Mouse (Mus musculus) T-cell, adult 66 days (primary cell): ENCODE measurements around the gene Gm47189. TPM values are rescaled to one million over a fixed set of nuclear protein-coding genes. Genes with fewer than 3 reads are reported as not detected.

Experiments
- total RNA-seq, 2 experiments: library from RNA; stranded (reverse); gene quantifications; 3 replicates in 1 of 2; 4 replicates in 1 of 2; pipeline ENCODE4 v1.2.4; 2023

Gene Gm47189
- total RNA-seq: not detected

DNA sequence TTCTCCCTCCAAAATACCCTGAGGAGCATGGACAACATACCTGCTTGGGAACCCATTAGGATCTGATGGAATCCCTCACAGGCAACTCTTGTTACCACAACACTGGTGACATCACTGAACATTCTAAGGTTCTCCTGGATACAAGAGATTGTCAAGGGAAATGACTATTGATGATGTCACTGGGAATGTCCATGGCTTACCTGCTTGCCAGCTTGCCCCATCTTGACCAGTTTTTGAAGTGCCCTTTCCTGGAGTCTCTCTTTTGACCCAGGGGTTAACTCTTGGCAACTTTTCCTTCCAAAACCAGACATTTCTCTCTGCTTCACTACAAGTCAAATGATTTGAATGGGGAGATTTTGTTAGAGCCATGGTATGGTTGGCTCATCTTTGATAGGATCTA lies at the start of gene Gm47189:
TSS of gene Gm47189 (minus strand) at position 101 of the 400 bp plus-strand sequence.

DNA sequence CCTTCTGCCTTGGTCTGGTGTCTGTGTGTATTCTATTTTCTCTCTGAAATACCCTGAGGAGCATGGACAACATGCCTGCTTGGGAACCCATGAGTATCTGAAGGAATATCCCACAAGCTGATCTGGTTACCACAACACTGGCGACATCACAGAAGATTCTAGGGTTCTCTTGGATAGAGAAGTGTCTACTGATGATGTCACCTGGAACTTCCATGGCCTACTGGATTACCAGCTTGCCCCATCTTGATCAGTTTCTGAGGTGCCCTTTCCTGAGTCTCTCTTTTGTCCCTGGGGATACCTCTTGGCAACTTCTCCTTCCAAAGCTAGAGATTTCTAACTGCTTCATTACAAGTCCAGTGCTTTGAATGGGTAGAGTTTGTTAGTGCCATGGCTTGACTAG lies 21.7 kb downstream of the Gm47189 start, which contains the start of gene Gm7929:
TSS of gene Gm7929 (minus strand) at position 101 of the 400 bp plus-strand sequence.

Other genes starting within 250 kb of the Gm47189 start
- not detected for gene Gm7970, start 216.9 kb downstream of the Gm47189 start, total RNA-seq
- gene 1700049E17Rik2, start 199.2 kb downstream of the Gm47189 start, total RNA-seq: not detected
- not detected for gene Gm3072, start 147.8 kb downstream of the Gm47189 start, total RNA-seq
- gene Gm3676, start 126.0 kb downstream of the Gm47189 start, total RNA-seq: not detected
- gene Gm8068, start 70.6 kb downstream of the Gm47189 start, total RNA-seq: not detected
- not detected for gene Gm7929, start 21.8 kb downstream of the Gm47189 start, total RNA-seq
- gene Gm7980, start 134.8 kb upstream of the Gm47189 start, total RNA-seq: not detected
- gene 1700049E17Rik1, start 152.5 kb upstream of the Gm47189 start, total RNA-seq: not detected
- not detected for gene 1700024B05Rik, start 171.6 kb upstream of the Gm47189 start, total RNA-seq
- gene Gm6401, start 195.5 kb upstream of the Gm47189 start, total RNA-seq: not detected
- not detected for gene Gm3543, start 210.9 kb upstream of the Gm47189 start, total RNA-seq